Mouse (Mus musculus): ENCODE results near the gene Dnaaf2.
"Not testable (repeated sequence)": the region's sequence is repeated elsewhere in the genome, so short reads cannot be mapped to it uniquely, and the experiment has no call there.

The Dnaaf2 gene

GRCm38 (mm10) chr12:69197378-69198163 is 658 bp downstream of the Dnaaf2 start:
- DNase-seq (ENCODE audit: low read depth, low spot score), result peak; percentile 18

- peak; percentile 54 for DNase-seq (ENCODE audit: low read depth, low spot score)
These were observed 1.5 kb downstream of the Dnaaf2 start, which contains the start of gene Gm49383 for GRCm38 (mm10) chr12:69196444-69197377. Gene Gm49383, minus strand, starts transcription at chr12:69197104.

GRCm38 (mm10) chr12:69192637-69193036 is 5.6 kb downstream of the Dnaaf2 start:
- DNase-seq (ENCODE audit: low read depth, low spot score), result no peak

GRCm38 (mm10) chr12:69191396-69191795 is 6.8 kb downstream of the Dnaaf2 start:
- no peak for DNase-seq (ENCODE audit: low read depth, low spot score)

- no peak for DNase-seq (ENCODE audit: low read depth, low spot score)
These were observed 7.7 kb downstream of the Dnaaf2 start for GRCm38 (mm10) chr12:69190522-69190921.

- no peak for DNase-seq (ENCODE audit: low read depth, low spot score)
These were observed 8.2 kb downstream of the Dnaaf2 start for GRCm38 (mm10) chr12:69190074-69190473.

- no peak for DNase-seq (ENCODE audit: low read depth, low spot score)
These were observed 11.3 kb downstream of the Dnaaf2 start for GRCm38 (mm10) chr12:69186811-69187471.

GRCm38 (mm10) chr12:69185371-69185770 is 12.9 kb downstream of the Dnaaf2 start:
- no peak for DNase-seq (ENCODE audit: low read depth, low spot score)

- DNase-seq (ENCODE audit: low read depth, low spot score), result peak; percentile 25
These were observed 13.6 kb downstream of the Dnaaf2 start for GRCm38 (mm10) chr12:69184342-69185295.

- DNase-seq (ENCODE audit: low read depth, low spot score), result peak; percentile 97
These were observed 14.5 kb downstream of the Dnaaf2 start, which contains the start of the genes Rpl36al and Mgat2 for GRCm38 (mm10) chr12:69183583-69184308. Gene Rpl36al, minus strand, starts transcription at chr12:69184083. Gene Mgat2, plus strand, starts transcription at chr12:69184157.

GRCm38 (mm10) chr12:69181800-69182199 is 16.4 kb downstream of the Dnaaf2 start:
- no peak for DNase-seq (ENCODE audit: low read depth, low spot score)

- DNase-seq (ENCODE audit: low read depth, low spot score), result no peak
These were observed 18.9 kb downstream of the Dnaaf2 start for GRCm38 (mm10) chr12:69179371-69179770.

GRCm38 (mm10) chr12:69177526-69177925 is 20.7 kb downstream of the Dnaaf2 start:
- DNase-seq (ENCODE audit: low read depth, low spot score), result no peak

- DNase-seq (ENCODE audit: low read depth, low spot score), result no peak
These were observed 22.3 kb downstream of the Dnaaf2 start for GRCm38 (mm10) chr12:69175975-69176374.

GRCm38 (mm10) chr12:69171307-69171706 is 26.9 kb downstream of the Dnaaf2 start:
- DNase-seq (ENCODE audit: low read depth, low spot score), result no peak

- peak; percentile 71 for DNase-seq (ENCODE audit: low read depth, low spot score)
These were observed 29.6 kb downstream of the Dnaaf2 start, which contains the start of gene Lrr1 for GRCm38 (mm10) chr12:69168461-69169106. Gene Lrr1, plus strand, starts transcription at chr12:69168814.

- no peak for DNase-seq (ENCODE audit: low read depth, low spot score)
These were observed 30.4 kb downstream of the Dnaaf2 start for GRCm38 (mm10) chr12:69167656-69168460.

- not testable (repeated sequence) for DNase-seq (ENCODE audit: low read depth, low spot score)
These were observed 31.2 kb downstream of the Dnaaf2 start for GRCm38 (mm10) chr12:69166861-69167581.
